Mouse (Mus musculus): Measurements from ENCODE around the gene Asap2.

GRCm38 (mm10) chr12:21159304-21159703 lies 169.0 kb downstream of the Asap2 start:
- TF ChIP-seq EP300 (IDR thresholded peaks at IDR 0.05; ENCODE audit: insufficient read depth, low read depth, low read length) (no peak), POLR2A (IDR thresholded peaks at IDR 0.05; ENCODE audit: insufficient read depth, low read length) (no peak), CTCF (IDR thresholded peaks at IDR 0.05; ENCODE audit: low read depth, low read length) (no peak)

Data from ES-Bruce4 (cell line).